Mouse (Mus musculus) forebrain, embryonic 10.5 days (tissue): ENCODE results near the gene Klrb1. TPM values are rescaled to one million over a fixed set of nuclear protein-coding genes. Genes with fewer than 3 reads are reported as not detected.

Source experiments
- DNase-seq: peaks from one replicate; pipeline ENCODE4 v3.0.0-alpha.2; 2017; ENCODE audit warnings: low spot score; ENCODE audit errors: extremely low spot score
- H3K27ac ChIP-seq: fragments of 300-500 bp; sonication (generic); 2 replicates; pipeline ENCODE4 v1.5.1; 2016; ENCODE audit warnings: mild to moderate bottlenecking
- H3K27me3 ChIP-seq: fragments of 300-500 bp; sonication (generic); 2 replicates; pipeline ENCODE4 v1.6.1; 2016; ENCODE audit warnings: mild to moderate bottlenecking; ENCODE audit not compliant: poor library complexity, severe bottlenecking
- H3K36me3 ChIP-seq: fragments of 300-500 bp; sonication (generic); replicated peaks from 2 replicates; pipeline ENCODE4 v1.6.1; 2016; ENCODE audit warnings: mild to moderate bottlenecking, moderate library complexity
- H3K4me1 ChIP-seq: fragments of 300-500 bp; sonication (generic); 2 replicates; pipeline ENCODE4 v1.6.1; 2016
- H3K4me3 ChIP-seq: fragments of 300-500 bp; sonication (generic); 2 replicates; pipeline ENCODE4 v1.5.1; 2016; ENCODE audit warnings: mild to moderate bottlenecking, moderate library complexity
- H3K9me3 ChIP-seq: fragments of 300-500 bp; sonication (generic); 2 replicates; pipeline ENCODE4 v1.6.1; 2016; ENCODE audit warnings: mild to moderate bottlenecking, moderate library complexity
- WGBS: fragments of 180-500 bp; shearing (Covaris S2); methylation state at CpG from one replicate; pipeline ENCODE4 v1.1.7; 2016; 5-methylcytosine and 5-hydroxymethylcytosine counted together
- polyA plus RNA-seq: library from polyadenylated mRNA; unstranded; fragments of >200 nt; fragmentation: Nextera tagmentation; extraction: Ambion mirVana; gene quantifications from 2 replicates; pipeline ENCODE4 v1.2.1, GENCODE M21; 2016

Klrb1 gene
- polyA plus RNA-seq, 1 experiment from 2014 or later: not detected

DNA sequence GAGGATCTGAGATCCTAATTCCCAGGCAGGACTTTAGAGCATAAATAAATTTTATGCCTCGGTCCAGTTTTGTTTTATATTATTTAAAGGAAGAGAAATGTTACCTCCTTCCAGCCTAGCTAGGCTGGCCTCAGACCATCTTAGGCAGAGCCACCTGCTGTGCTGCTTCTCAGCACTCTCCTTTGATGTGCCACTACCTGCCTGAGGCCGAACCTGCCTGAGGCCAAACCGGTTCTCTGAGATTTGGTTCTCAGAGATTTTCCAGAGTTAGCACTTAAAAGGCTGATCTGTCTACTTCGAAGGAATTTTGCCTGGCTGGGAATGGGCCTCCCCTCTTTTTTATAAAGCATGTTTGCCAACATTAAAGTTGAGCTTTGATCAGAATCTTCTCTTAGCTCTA is 52.9 kb downstream of the Klrb1 start:
- Histone ChIP-seq H3K27me3 (no peaks in the 10 kb centered on the region), H3K9me3 (no peaks in the 10 kb centered on the region), H3K4me1 (no peaks in the 10 kb centered on the region), H3K27ac (no peak overlapping the region), H3K4me3 (no peak overlapping the region), H3K36me3 (no peaks in the 10 kb centered on the region)
- WGBS: 66% methylated on average over 4 of the region's 4 CpGs
- no peak for DNase-seq

DNA sequence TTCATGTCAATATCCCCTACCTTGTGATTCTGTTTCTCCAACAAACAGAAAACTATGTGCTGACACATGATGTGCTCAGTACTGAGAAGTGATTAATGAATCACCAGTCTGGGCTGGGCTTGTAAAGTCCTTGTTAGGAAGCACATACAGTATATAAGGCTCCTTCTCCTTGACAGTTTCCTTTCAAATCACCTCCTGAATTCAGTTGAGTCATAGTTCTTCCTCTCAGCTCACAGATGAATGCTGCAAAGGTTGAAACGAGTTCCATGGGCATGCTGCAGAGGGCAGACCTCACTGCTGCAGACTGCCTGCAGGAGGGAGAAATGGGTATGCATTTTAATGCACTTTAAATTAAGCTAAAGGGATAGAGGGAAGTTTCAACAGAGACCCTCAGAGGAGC is 60.7 kb downstream of the Klrb1 start, which contains the start of gene Clec2h:
Gene Clec2h (plus strand): TSS at position 180 of the 400 bp plus-strand sequence.
- H3K36me3 ChIP-seq: no peaks in the 10 kb centered on the region
- DNase-seq: no peak
- WGBS: 33% methylated on average over 1 of the region's 1 CpGs
- H3K27me3 ChIP-seq: no peaks in the 10 kb centered on the region
- no peak within 1 kb of the TSS for H3K4me3 ChIP-seq
- no peaks in the 10 kb centered on the region for H3K4me1 ChIP-seq
- no peaks in the 10 kb centered on the region for H3K9me3 ChIP-seq
- no peak within 1 kb of the TSS for H3K27ac ChIP-seq

DNA sequence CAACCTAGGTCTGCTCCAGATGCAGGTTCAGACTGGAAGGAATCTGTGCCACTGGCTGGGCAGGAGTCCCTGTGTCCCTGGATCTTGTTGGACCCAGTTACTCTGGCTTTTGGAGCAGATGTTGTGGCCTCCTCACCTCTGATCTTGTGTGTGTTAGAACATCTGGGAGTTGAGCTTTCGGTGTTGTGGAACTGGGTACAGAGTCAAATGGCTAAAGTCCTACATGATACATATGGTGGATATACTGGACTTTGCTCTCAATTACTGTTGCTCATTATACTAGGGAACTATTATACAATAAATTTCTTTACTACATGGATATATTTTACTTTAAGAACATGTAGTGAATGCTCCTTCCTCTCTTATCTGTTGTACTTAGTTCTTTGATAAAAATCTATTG is 61.6 kb downstream of the Klrb1 start:
- no peak overlapping the region for H3K27ac ChIP-seq
- DNase-seq: no peak
- H3K4me3 ChIP-seq: no peak overlapping the region
- no peaks in the 10 kb centered on the region for H3K4me1 ChIP-seq
- no peaks in the 10 kb centered on the region for H3K27me3 ChIP-seq
- no peaks in the 10 kb centered on the region for H3K36me3 ChIP-seq
- WGBS: 95% methylated on average over 1 of the region's 1 CpGs
- H3K9me3 ChIP-seq: no peaks in the 10 kb centered on the region

Other genes starting within 250 kb of the Klrb1 start
- not detected in 2 replicates for gene Pzp, start 196.3 kb downstream of the Klrb1 start, polyA plus RNA-seq
- gene A2ml1, start 141.5 kb downstream of the Klrb1 start, polyA plus RNA-seq: not detected in 2 replicates
- gene Klrb1a, start 99.5 kb downstream of the Klrb1 start, polyA plus RNA-seq: not detected in 2 replicates
- gene Clec2h, start 60.7 kb downstream of the Klrb1 start, polyA plus RNA-seq: not detected in 2 replicates
- not detected in 2 replicates for gene Klrb1c, start 66.2 kb upstream of the Klrb1 start, polyA plus RNA-seq
- not detected in 2 replicates for gene Gm44511, start 103.3 kb upstream of the Klrb1 start, polyA plus RNA-seq
- gene Klrb1b, start 103.3 kb upstream of the Klrb1 start, polyA plus RNA-seq: not detected in 2 replicates
- not detected in 2 replicates for gene Clec2i, start 164.5 kb upstream of the Klrb1 start, polyA plus RNA-seq
- gene BC035044, start 168.1 kb upstream of the Klrb1 start, polyA plus RNA-seq: 0.52 and 0.64 TPM in 2 replicates
- not detected in 2 replicates for gene Clec2g, start 211.3 kb upstream of the Klrb1 start, polyA plus RNA-seq